Mouse (Mus musculus) forebrain, postnatal 0 days (tissue): Measurements from ENCODE around the gene Vmn2r109. TPM values are rescaled to one million over a fixed set of nuclear protein-coding genes. Genes with fewer than 3 reads are reported as not detected.
"Not testable (repeated sequence)": the region's sequence is repeated elsewhere in the genome, so short reads cannot be mapped to it uniquely, and the experiment has no call there.

ENCODE experiments used
- ATAC-seq: fragments of 200-750 bp; cut with Nextera tagmentation; 2 replicates; pipeline ENCODE4 v1.8.0; 2017; ENCODE audit warnings: mild to moderate bottlenecking, moderate library complexity
- DNase-seq: peaks from one replicate; pipeline ENCODE4 v3.0.0-alpha.2; 2015
- H3K27ac ChIP-seq: fragments of 300-500 bp; sonication (generic); 2 replicates; pipeline ENCODE4 v1.5.1; 2014; ENCODE audit warnings: low read depth, mild to moderate bottlenecking, antibody characterized with exemption, low read length, moderate library complexity, mixed read lengths
- H3K27me3 ChIP-seq: fragments of 300-500 bp; sonication (generic); 2 replicates; pipeline ENCODE4 v1.6.1; 2014; ENCODE audit warnings: mild to moderate bottlenecking, low read length, mixed read lengths; ENCODE audit not compliant: insufficient read depth
- H3K36me3 ChIP-seq: fragments of 300-500 bp; sonication (generic); 2 replicates; pipeline ENCODE4 v1.6.1; 2014; ENCODE audit warnings: mild to moderate bottlenecking, moderate library complexity; ENCODE audit not compliant: insufficient read depth
- H3K4me1 ChIP-seq: fragments of 300-500 bp; sonication (generic); 2 replicates; pipeline ENCODE4 v1.6.1; 2014; ENCODE audit warnings: antibody characterized with exemption; ENCODE audit not compliant: insufficient read depth
- H3K4me2 ChIP-seq: fragments of 300-500 bp; sonication (generic); 2 replicates; pipeline ENCODE4 v1.6.1; 2014; ENCODE audit warnings: low read depth, mild to moderate bottlenecking, moderate library complexity
- H3K4me3 ChIP-seq: fragments of 300-500 bp; sonication (generic); 2 replicates; pipeline ENCODE4 v1.5.1; 2014; ENCODE audit warnings: low read depth, low read length, mixed read lengths
- H3K9ac ChIP-seq: fragments of 300-500 bp; sonication (generic); 2 replicates; pipeline ENCODE4 v1.6.1; 2014; ENCODE audit warnings: mild to moderate bottlenecking
- H3K9me3 ChIP-seq: fragments of 300-500 bp; sonication (generic); 2 replicates; pipeline ENCODE4 v1.6.1; 2016; ENCODE audit warnings: low read length
- CTCF ChIP-seq: sonication (generic); IDR thresholded peaks from 2 replicates; pipeline ENCODE4 v1.5.1; 2016; ENCODE audit warnings: antibody characterized with exemption, control low read depth, low read depth
- WGBS: fragments of 180-500 bp; shearing (Covaris S2); extraction: QIAGEN DNeasy Blood & Tissue Kit; methylation state at CpG from one replicate; pipeline ENCODE4 v1.1.7; 2014; 5-methylcytosine and 5-hydroxymethylcytosine counted together
- polyA plus RNA-seq: library from polyadenylated mRNA; unstranded; fragments of >200 nt; fragmentation: Nextera tagmentation; extraction: Ambion mirVana; gene quantifications from 2 replicates; pipeline ENCODE4 v1.2.1, GENCODE M21; 2015
- total RNA-seq: library from RNA; depleted of rRNA; stranded (reverse); fragments of >200 nt; gene quantifications from 2 replicates; pipeline ENCODE4 v1.2.3, GENCODE M21; 2014; rRNA removed

Vmn2r109 gene
- total RNA-seq (not detected in 2 replicates), polyA plus RNA-seq (not detected in 2 replicates)

GRCm38 (mm10) chr17:20564656-20565055 is at the start of gene Vmn2r109:
Gene Vmn2r109 (minus strand): TSS chr17:20564756.
- no peak within 1 kb of the TSS for H3K4me3 ChIP-seq
- no peaks in the 10 kb centered on the region for H3K4me1 ChIP-seq
- no peak for TF ChIP-seq CTCF
- no peak within 1 kb of the TSS for H3K9ac ChIP-seq
- no peaks in the 10 kb centered on the region for H3K36me3 ChIP-seq
- H3K4me2 ChIP-seq, result no peak within 1 kb of the TSS
- 97% methylated on average over 1 of the region's 1 CpGs for WGBS
- no peak within 1 kb of the TSS for H3K27ac ChIP-seq
- H3K9me3 ChIP-seq, result no peaks in the 10 kb centered on the region
- DNase-seq (no peak), ATAC-seq (no peak)
- H3K27me3 ChIP-seq, result no peaks in the 10 kb centered on the region

- Histone ChIP-seq H3K4me1 (no peaks in the 10 kb centered on the region), H3K27me3 (no peaks in the 10 kb centered on the region), H3K4me3 (no peak within 1 kb of the TSS), H3K9me3 (no peaks in the 10 kb centered on the region), H3K27ac (no peak within 1 kb of the TSS), H3K9ac (no peak within 1 kb of the TSS), H3K4me2 (no peak within 1 kb of the TSS), H3K36me3 (no peaks in the 10 kb centered on the region)
- no peak for ATAC-seq
- WGBS, result 45% methylated on average over 1 of the region's 1 CpGs
- DNase-seq, result no peak
- no peak for TF ChIP-seq CTCF
These were observed 31.8 kb upstream of the Vmn2r109 start, which contains the start of gene Vmn2r110 for GRCm38 (mm10) chr17:20596323-20596722. Gene Vmn2r110 (minus strand): TSS chr17:20596423.

- not testable (repeated sequence) for H3K9ac ChIP-seq, H3K4me2 ChIP-seq, H3K9me3 ChIP-seq, H3K4me3 ChIP-seq, DNase-seq, H3K27me3 ChIP-seq, H3K27ac ChIP-seq, H3K36me3 ChIP-seq, ATAC-seq, H3K4me1 ChIP-seq
These were observed 56.3 kb downstream of the Vmn2r109 start for GRCm38 (mm10) chr17:20508247-20508646.

GRCm38 (mm10) chr17:20497858-20498257 is 66.7 kb downstream of the Vmn2r109 start, which contains the start of gene Vmn1r225:
Gene Vmn1r225 (plus strand): TSS chr17:20498158.
- Histone ChIP-seq H3K27ac (no peak within 1 kb of the TSS), H3K9me3 (no peaks in the 10 kb centered on the region), H3K4me2 (no peak within 1 kb of the TSS), H3K27me3 (no peaks in the 10 kb centered on the region), H3K4me1 (no peaks in the 10 kb centered on the region), H3K9ac (no peak within 1 kb of the TSS), H3K4me3 (no peak within 1 kb of the TSS), H3K36me3 (no peaks in the 10 kb centered on the region)
- ATAC-seq (no peak), DNase-seq (no peak)
- TF ChIP-seq CTCF, result no peak

Other genes with a start within 250 kb of the Vmn2r109 start
- gene Vmn2r107, start 219.5 kb downstream of the Vmn2r109 start, total RNA-seq, result not detected in 2 replicates
- gene Vmn2r107, start 219.5 kb downstream of the Vmn2r109 start, polyA plus RNA-seq, result not detected in 2 replicates
- gene Vmn1r224, start 150.6 kb downstream of the Vmn2r109 start, total RNA-seq, result not detected in 2 replicates
- not detected in 2 replicates for gene Vmn1r224, start 150.6 kb downstream of the Vmn2r109 start, polyA plus RNA-seq
- not detected in 2 replicates for gene Vmn2r108, start 83.4 kb downstream of the Vmn2r109 start, total RNA-seq
- gene Vmn2r108, start 83.4 kb downstream of the Vmn2r109 start, polyA plus RNA-seq, result not detected in 2 replicates
- not detected in 2 replicates for gene Vmn1r225, start 66.6 kb downstream of the Vmn2r109 start, total RNA-seq
- not detected in 2 replicates for gene Vmn1r225, start 66.6 kb downstream of the Vmn2r109 start, polyA plus RNA-seq
- not detected in 2 replicates for gene Vmn2r110, start 31.7 kb upstream of the Vmn2r109 start, total RNA-seq
- gene Vmn2r110, start 31.7 kb upstream of the Vmn2r109 start, polyA plus RNA-seq, result 0.03 TPM in 1 of 2 replicates, not detected in the other
- not detected in 2 replicates for gene Fpr-rs3, start 60.1 kb upstream of the Vmn2r109 start, total RNA-seq
- not detected in 2 replicates for gene Fpr-rs3, start 60.1 kb upstream of the Vmn2r109 start, polyA plus RNA-seq
- not detected in 2 replicates for gene Vmn1r226, start 118.1 kb upstream of the Vmn2r109 start, total RNA-seq
- not detected in 2 replicates for gene Vmn1r226, start 118.1 kb upstream of the Vmn2r109 start, polyA plus RNA-seq
- not detected in 2 replicates for gene Vmn1r227, start 165.1 kb upstream of the Vmn2r109 start, total RNA-seq
- not detected in 2 replicates for gene Vmn1r227, start 165.1 kb upstream of the Vmn2r109 start, polyA plus RNA-seq
- gene Vmn1r228, start 221.4 kb upstream of the Vmn2r109 start, total RNA-seq, result not detected in 2 replicates
- not detected in 2 replicates for gene Vmn1r228, start 221.4 kb upstream of the Vmn2r109 start, polyA plus RNA-seq
- gene Vmn1r229, start 246.8 kb upstream of the Vmn2r109 start, total RNA-seq, result not detected in 2 replicates
- not detected in 2 replicates for gene Vmn1r229, start 246.8 kb upstream of the Vmn2r109 start, polyA plus RNA-seq